1 mouse cellular context compared by ENCODE assay signal in the genomic region with DNA sequence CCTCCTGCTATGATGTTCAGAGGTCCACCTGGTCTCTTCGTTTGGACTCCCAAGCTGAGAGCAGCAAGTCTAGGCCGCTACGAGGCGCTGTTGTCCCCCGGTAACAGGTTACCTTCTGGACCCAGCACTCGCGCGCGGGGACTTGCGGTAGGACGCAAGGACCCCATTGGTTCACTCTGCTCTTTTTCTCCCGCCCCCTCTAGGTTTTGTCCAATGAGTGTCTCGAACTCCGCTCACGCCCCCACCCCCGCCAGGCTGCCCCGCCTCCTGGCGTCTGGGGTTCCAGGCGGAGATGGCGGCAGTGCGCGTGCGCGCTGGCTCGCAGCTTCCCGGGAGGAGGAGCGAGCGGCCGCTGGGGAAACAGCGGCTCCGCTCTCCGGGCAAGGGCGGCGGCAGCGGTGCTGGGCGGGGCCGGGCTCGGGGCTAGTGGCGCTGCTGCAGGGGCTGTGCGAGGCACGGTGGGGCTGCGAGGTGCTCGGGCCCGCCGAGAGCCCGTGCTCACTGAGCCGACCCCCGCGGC.
A peak's percentile ranks its signal among the peaks of the same experiment; 100 is the strongest.
TF ChIP-seq lines count a peak whose summit lies in the region.

TSS of gene Cds2 (plus strand) at position 270 of the 520 bp plus-strand sequence.

TF ChIP-seq in CH12.LX, 34 proteins besides CTCF, POLR2A, EP300 and RAD21 (continued from another document):
- TF ChIP-seq MAX (IDR thresholded peaks at IDR 0.05; ENCODE audit: low read length) (0 out of 2 replicates have a peak, but pooled peaks have one; percentile 37), TBP (conservative IDR thresholded peaks at IDR 0.05; ENCODE audit: low read depth, low read length) (0 out of 2 replicates have a peak, but pooled peaks have one; percentile 45), IRF4 (IDR thresholded peaks at IDR 0.05; ENCODE audit: low read depth, low read length) (peak; percentile 39), POLR2AphosphoS2 (IDR thresholded peaks at IDR 0.05; ENCODE audit: low read depth, low read length) (no peak), MXI1 (IDR thresholded peaks at IDR 0.05; ENCODE audit: low read depth, low read length) (peak; percentile 63; the same call in 1 of the 2 replicates), NRF1 (IDR thresholded peaks at IDR 0.05; ENCODE audit: low read depth, low read length) (peak; percentile 97), MEF2A (IDR thresholded peaks at IDR 0.05; ENCODE audit: borderline replicate concordance, low read depth, low read length) (0 out of 2 replicates have a peak, but pooled peaks have one; percentile 30), ETS1 (conservative IDR thresholded peaks at IDR 0.05; ENCODE audit: low read depth, low read length) (no peak), ELF1 (IDR thresholded peaks at IDR 0.05; ENCODE audit: low read depth, low read length) (peak; percentile 52; the same call in 1 of the 2 replicates), MAZ (IDR thresholded peaks at IDR 0.05; ENCODE audit: low read depth, low read length) (peak; percentile 96)
